Mouse (Mus musculus) ES-E14 (cell line): ENCODE measurements at regions not wholly inside any gene's neighbourhood (a gene's known extent, or its start where the extent isn't known, plus 50 kb on each side); places are given as distances from the start of the nearest gene placed in this dataset.

Experiments used
- HCFC1 ChIP-seq: IDR thresholded peaks from 2 replicates; pipeline ENCODE4 v1.6.1; 2012; ENCODE audit warnings: low read length, inconsistent platforms, borderline replicate concordance; ENCODE audit not compliant: insufficient read depth
- MAFK ChIP-seq: IDR thresholded peaks from 2 replicates; pipeline ENCODE4 v1.6.1; 2014; ENCODE audit warnings: mild to moderate bottlenecking, low read depth, low read length, inconsistent platforms; ENCODE audit not compliant: insufficient read depth
- ZC3H11A ChIP-seq: IDR thresholded peaks from 2 replicates; pipeline ENCODE4 v1.6.1; 2012; ENCODE audit warnings: low read depth, mild to moderate bottlenecking, inconsistent platforms, low read length, borderline replicate concordance
- ZNF384 ChIP-seq: IDR thresholded peaks from 2 replicates; pipeline ENCODE4 v1.6.1; 2012; ENCODE audit warnings: low read depth, low read length, inconsistent platforms

DNA sequence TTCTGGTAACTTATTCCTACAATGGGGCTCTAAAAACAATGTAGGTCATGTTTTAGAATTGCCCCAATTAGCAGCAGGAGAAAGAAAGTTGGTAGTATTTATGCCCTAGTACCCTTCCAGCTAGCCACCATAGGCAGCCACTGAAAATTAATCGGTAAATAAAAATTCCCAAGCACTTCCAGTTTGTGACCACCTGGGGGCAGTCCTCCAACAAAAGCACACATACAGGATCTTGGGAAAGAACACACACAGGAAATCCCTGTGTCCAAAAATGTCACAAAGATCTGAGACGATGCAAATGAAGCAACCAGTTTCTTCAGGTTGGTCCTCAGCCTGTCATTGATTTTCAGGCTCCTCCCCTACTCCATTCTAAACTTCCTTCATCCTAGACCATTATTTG lies 94.5 kb upstream of the Cul1 start:
- TF ChIP-seq MAFK (no peak), HCFC1 (no peak), ZC3H11A (peak; percentile 20; the same call in 1 of the 2 replicates), ZNF384 (no peak)
